Mouse (Mus musculus) megakaryocyte-erythroid progenitor cell, adult 5-6 weeks (primary cell): ENCODE measurements around the gene Kif26b. TPM values are rescaled to one million over a fixed set of nuclear protein-coding genes. Genes with fewer than 3 reads are reported as not detected.

ENCODE experiments used
- ATAC-seq: replicated peaks from 2 replicates; pipeline ENCODE4 v1.8.0; 2016; ENCODE audit warnings: mild to moderate bottlenecking, inconsistent platforms; ENCODE audit not compliant: severe bottlenecking, poor library complexity, low FRiP score, low TSS enrichment
- total RNA-seq, 2 experiments: library from RNA; stranded (forward) in 1 of 2; stranded (reverse) in 1 of 2; fragments of 200-1000, 215-1000 nt in 1 of 2; fragments of >200 nt in 1 of 2; fragmentation: Nextera tagmentation in 1 of 2; gene quantifications; 2 replicates each; pipeline ENCODE4 v1.2.3; 2014 to 2017

Kif26b gene
- total RNA-seq, 2 experiments from 2014 or later: 1.2 to 2.8 TPM

DNA sequence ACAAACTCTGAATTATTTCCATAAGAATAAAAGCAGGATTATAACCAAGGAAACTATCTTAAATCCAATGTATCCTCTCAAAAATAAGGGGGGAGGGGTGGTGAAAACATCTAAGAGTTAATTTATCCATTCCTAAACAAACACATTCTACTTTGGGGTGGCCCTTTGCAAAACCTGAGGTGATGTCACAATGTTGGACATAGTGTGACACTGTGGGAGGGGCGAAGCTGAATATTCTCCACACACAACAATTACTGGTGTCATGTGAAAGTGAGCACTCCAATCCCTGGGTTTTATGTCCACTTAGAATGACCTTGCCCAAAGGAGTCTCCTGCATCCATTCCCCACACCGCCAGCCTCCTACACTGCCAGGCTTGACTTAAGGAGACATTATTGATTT lies 408.1 kb downstream of the Kif26b start:
- no peak for ATAC-seq

DNA sequence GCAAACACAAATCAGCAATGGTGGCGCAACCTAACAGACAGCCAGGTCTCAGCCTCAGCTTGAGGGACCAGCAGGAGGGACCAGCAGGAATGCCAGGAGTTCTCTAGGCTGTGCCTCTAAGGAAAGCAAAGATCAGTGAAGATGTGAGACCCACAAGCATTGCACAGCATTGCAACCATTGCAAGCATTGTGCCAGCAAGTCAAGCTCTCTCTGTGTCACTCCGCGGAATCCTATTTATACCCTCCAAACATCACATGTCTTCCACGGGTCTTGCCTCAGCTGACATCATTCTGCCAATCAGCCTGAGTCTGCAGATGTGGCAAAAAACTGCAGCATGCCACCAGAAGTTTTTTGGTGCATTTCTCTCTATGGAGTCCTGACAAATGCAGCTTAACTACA lies 411.4 kb downstream of the Kif26b start:
- no peak for ATAC-seq

DNA sequence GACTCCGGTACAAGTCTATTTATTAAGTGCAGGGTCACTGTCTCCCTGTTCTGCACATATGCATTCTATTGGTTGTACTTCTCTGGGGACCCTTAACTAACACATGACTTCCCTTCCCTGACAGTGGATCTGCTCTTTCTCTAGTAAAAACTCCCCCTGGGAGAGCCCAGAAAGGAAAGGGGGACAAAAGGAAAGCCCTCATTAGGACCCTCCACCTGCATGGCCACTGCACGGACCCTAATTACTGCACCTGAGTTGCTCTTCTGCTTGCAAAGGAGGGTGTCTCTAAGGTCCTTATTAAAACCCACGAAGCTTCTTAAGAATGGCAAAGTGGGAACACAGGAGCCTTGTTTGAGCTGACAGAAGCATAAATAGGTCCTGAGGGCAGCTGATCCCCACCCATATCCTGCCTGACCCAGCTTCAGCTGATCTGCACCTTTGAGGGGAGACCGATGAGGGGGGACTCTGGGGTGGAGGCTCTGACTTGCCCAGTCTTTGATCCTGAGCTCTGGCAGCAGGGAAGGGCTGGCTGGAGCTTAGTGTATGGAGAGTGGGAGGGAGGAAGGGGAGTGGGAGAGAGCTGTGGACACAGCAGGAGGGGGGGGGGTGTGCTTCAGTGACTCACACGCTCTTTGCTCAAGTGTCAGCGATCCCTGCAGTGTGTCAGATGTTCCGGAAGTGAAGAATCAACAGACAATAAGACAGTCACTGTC lies 413.5 kb downstream of the Kif26b start:
- no peak for ATAC-seq

DNA sequence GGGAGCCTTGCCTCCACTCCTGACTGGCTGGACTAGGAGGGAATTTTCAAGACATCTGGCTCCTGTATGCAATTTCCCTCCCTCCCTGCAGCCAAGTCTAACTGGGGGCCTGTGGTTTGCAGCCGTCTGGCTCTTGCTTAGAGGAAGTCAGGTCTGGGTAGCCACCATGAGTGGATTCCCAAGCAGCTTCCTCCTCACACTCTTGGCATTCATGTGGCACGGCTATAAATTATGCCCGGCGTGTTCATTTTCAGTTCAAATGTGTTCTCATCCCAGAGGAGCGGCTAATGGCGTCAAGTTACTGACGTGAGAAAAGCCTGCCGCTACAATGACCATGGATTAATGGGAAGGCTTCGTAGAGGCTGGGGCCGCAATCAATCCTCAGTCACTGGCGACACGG lies 424.0 kb downstream of the Kif26b start:
- no peak for ATAC-seq

DNA sequence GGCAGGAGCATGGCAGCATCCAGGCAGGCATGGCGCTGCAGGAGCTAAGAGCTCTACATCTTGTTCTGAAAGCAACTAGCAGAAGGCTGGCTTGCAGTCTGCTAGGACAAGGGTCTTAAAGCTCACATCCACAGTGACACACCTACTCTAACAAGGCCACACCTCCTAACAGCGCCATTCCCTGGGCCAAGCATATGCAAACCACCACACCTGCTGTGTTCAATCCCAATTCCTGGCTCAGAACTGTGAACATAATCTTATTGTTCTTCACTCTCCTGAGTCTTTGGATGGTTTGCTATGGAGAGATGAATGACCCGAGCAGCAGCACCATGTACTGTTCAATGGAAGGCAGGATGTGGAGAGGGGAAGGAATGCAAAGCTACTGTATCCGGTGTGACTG lies 429.7 kb downstream of the Kif26b start:
- no peak for ATAC-seq

DNA sequence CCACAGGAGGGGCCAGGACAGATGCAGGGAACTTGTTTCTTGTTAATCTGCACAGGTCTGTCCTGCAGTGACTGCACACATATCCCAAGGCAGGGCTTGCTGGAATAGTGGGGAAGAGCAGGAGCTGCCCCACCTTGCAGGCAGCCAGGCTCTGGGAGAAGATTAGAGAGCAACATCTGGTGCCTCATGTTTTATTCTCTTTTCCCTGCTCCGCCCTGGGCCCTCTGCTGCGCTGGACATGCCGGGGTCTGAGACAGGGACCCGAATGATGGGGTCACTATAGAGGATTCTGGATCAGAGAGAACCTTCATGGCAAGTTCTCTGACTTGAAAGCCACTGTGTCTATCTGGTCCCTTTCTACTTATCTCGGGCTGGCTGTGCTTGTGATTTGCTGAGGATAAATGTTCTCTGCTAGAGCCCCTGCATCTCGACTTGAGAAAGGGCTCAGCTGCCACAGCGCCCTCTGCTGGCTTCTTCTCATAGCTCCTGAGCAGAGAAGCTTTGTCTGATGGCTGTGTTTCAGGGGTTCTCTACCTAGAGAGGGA lies 431.2 kb downstream of the Kif26b start:
- ATAC-seq: peak; percentile 79

DNA sequence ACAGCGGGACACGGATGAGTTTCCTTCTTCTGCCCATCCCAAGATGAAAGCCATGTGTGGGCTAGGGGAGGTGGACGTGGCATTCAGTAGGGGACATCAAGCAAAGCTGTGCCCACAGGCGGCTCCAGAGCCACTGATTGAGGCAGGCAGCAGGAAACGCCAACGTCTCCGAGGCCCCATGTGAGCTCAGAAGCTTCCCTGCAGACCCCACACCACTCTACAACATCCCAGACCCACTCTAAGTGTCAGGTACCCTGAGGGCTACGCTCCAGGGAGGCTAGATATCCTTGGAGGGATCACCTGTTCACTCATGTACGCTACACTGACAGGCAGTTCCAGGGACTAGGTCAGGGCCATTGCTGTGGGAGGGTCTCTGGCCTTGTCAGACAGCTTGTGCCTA lies 432.7 kb downstream of the Kif26b start:
- ATAC-seq: no peak

DNA sequence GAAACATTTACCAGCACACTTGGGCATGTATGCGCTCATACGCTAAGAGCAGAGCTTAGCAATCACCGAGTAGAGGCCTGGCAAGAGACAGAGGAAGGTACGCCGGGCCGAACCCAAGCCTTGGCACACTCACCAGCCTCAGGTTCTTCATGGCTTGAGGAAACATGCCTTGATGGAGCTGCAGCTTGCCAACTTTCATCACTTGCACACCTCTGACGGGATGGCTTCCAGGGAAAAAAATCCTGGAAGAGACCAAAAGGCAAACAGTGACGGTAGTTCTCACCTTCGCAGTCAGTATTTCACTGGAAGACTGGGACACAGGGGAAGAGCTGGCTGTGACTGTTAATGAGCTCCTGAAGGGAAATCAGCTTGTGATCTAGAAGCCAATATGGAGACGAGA lies 443.1 kb downstream of the Kif26b start:
- no peak for ATAC-seq

DNA sequence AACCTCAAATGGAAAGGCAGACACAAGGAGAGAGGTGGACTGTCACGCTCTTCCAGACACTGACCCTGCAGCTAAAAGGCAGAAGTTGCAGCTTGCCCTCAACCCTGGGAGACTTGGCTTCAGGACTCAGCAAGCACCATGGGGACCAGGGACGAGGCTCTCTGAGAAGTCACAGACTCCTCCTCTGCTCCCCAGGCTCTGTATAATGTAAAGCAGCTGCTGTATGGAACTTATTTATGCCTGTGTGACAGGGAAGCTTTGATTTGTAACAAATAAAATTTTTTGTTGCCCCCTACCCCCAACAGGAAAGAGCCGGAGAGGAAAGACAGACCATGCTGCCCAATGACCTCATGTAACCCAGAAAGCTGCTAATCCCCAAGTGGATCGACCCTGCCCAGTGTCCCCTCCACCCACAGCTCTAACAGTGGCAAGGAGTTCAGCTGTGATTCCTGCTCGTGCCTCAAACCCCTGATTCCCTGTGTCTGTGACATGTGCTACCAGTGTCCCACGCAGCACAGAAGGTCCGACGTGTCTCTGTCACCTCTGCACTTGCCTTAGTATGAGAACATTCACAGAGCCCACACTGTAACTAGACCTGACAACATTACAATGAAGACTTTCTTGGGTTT lies 449.8 kb downstream of the Kif26b start:
- no peak for ATAC-seq

DNA sequence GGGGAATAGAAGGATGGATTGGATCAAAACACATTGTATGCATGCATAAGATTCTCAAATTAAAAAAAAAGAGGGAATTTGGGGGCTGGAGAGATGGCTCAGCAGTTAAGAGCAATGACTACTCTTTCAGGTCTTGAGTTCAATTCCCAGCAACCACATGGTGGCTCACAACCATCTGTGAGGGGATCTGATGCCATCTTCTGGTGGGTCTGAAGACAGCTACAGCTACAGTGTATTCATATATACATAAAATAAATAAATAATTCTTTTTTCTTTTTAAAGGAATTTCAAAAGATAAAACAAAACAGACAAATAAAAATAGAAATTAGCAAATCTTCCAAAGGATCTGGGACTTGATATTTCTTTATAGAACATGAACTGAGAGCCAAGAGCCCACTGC lies 451.3 kb downstream of the Kif26b start:
- no peak for ATAC-seq

DNA sequence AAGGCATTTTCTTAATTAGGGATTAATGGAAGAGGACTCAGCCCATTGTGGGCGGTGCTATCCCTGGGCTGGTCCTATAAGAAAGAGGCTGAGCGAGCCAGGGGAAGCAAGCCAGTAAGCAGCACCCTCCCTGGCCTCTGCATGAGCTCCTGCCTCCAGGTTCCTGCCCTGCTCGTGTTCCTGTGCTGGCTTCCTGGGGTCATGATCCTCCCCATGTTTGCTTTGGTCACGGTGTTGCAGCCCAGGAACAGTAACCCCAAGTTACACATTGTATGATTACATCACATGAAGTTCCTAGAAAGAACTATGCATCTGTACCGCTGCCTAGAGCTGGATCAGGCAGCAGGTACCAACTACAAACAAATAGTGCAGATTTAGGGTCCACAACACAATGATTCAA lies 452.7 kb downstream of the Kif26b start:
- ATAC-seq: no peak

DNA sequence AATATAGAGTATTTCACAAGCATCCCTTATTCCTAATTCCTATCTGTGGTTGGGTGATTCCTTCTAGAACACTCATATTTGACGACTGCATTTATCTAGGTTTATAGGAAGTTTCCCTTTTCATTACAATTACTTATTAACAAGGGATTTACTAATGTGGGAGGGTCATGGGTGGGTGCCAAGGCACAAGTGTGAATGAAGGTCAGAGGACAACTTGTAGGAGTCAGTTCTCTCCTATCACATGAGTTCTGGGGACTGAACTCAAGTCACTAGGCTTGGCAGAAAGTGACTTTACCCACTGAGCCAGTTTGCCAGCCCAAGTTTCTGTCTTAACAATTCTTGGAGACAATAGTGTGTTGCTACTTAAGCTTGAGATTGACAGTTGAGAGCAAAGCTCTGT lies 459.3 kb downstream of the Kif26b start:
- ATAC-seq: no peak

Other genes with a start within 250 kb of the Kif26b start
- 205 and 307 TPM in 2 replicates for gene Cox20, start 210.0 kb upstream of the Kif26b start, total RNA-seq (2014; fragmentation: Nextera tagmentation)
- 253 and 262 TPM in 2 replicates for gene Cox20, start 210.0 kb upstream of the Kif26b start, total RNA-seq (2017)
- 517 and 688 TPM in 2 replicates for gene Hnrnpu, start 191.3 kb upstream of the Kif26b start, total RNA-seq (2014; fragmentation: Nextera tagmentation)
- 688 and 728 TPM in 2 replicates for gene Hnrnpu, start 191.3 kb upstream of the Kif26b start, total RNA-seq (2017)
- gene Efcab2, start 123.0 kb upstream of the Kif26b start, total RNA-seq (2014; fragmentation: Nextera tagmentation): 1.8 and 1.9 TPM in 2 replicates
- 4.4 and 6.3 TPM in 2 replicates for gene Efcab2, start 123.0 kb upstream of the Kif26b start, total RNA-seq (2017)